Mouse (Mus musculus) liver, adult 2 months (tissue): ENCODE data around the gene Hsp90b1. TPM values are rescaled to one million over a fixed set of nuclear protein-coding genes. Genes with fewer than 3 reads are reported as not detected.

Experiments
- DNase-seq: peaks from one replicate; pipeline ENCODE4 v3.0.0-alpha.2; 2011; ENCODE audit warnings: low read depth, low spot score; ENCODE audit errors: extremely low read depth
- H3K27ac ChIP-seq: fragments of 200-500 bp; replicated peaks from 2 replicates; pipeline ENCODE4 v1.5.1; 2012; ENCODE audit warnings: low read depth, mild to moderate bottlenecking, control low read depth, inconsistent platforms, low read length; ENCODE audit not compliant: insufficient read depth
- H3K27me3 ChIP-seq: fragments of 200-500 bp; 2 replicates; pipeline ENCODE4 v1.6.1; 2012; ENCODE audit warnings: mild to moderate bottlenecking, moderate library complexity, low read length, inconsistent platforms; ENCODE audit not compliant: control insufficient read depth, insufficient read depth
- H3K36me3 ChIP-seq: fragments of 200-500 bp; 2 replicates; pipeline ENCODE4 v1.6.1; 2012; ENCODE audit warnings: low read length, inconsistent platforms; ENCODE audit not compliant: control insufficient read depth, insufficient read depth
- H3K4me1 ChIP-seq: fragments of 200-500 bp; 2 replicates; pipeline ENCODE4 v1.6.1; 2011; ENCODE audit warnings: low read length; ENCODE audit not compliant: control insufficient read depth, insufficient read depth
- H3K4me3 ChIP-seq: fragments of 200-500 bp; 2 replicates; pipeline ENCODE4 v1.5.1; 2011; ENCODE audit warnings: low read depth, mild to moderate bottlenecking, control low read depth, low read length, moderate library complexity; ENCODE audit not compliant: insufficient read depth
- H3K79me2 ChIP-seq: fragments of 200-500 bp; 2 replicates; pipeline ENCODE4 v1.6.1; 2012; ENCODE audit warnings: inconsistent platforms, mild to moderate bottlenecking, low read length, moderate library complexity; ENCODE audit not compliant: control insufficient read depth, insufficient read depth
- H3K9ac ChIP-seq: fragments of 200-500 bp; 2 replicates; pipeline ENCODE4 v1.6.1; 2012; ENCODE audit warnings: low read depth, mild to moderate bottlenecking, control low read depth, inconsistent platforms, low read length
- CTCF ChIP-seq: fragments of 200-500 bp; IDR thresholded peaks from 2 replicates; pipeline ENCODE4 v1.5.1; 2011; ENCODE audit warnings: low read depth, low read length, control low read depth
- POLR2A ChIP-seq: fragments of 200-500 bp; IDR thresholded peaks from 2 replicates; pipeline ENCODE4 v1.6.1; 2011; ENCODE audit warnings: low read length, control low read depth; ENCODE audit not compliant: insufficient read depth; ENCODE audit errors: extremely low read depth
- WGBS: fragments of 180-500 bp; shearing (Covaris S2); methylation state at CpG from one replicate; pipeline ENCODE4 v1.1.7; 2018; 5-methylcytosine and 5-hydroxymethylcytosine counted together
- polyA plus RNA-seq: library from polyadenylated mRNA; depleted of rRNA; stranded (reverse); fragments of >200 nt; gene quantifications from 2 replicates; pipeline ENCODE4 v1.2.3, GENCODE M21; 2012; rRNA removed
- total RNA-seq: library from RNA; depleted of rRNA; stranded (reverse); fragments of >200 nt; gene quantifications from 2 replicates; pipeline ENCODE4 v1.2.3, GENCODE M21; 2014; rRNA removed

Hsp90b1 gene
- total RNA-seq, result 777 and 830 TPM in 2 replicates
- polyA plus RNA-seq, result 78.7 and 83.0 TPM in 2 replicates

- Histone ChIP-seq H3K4me3 (peak within 1 kb of the TSS; percentile 89), H3K79me2 (peaks cover 15% of the 10 kb centered on the region; the same call in 1 of the 2 replicates), H3K36me3 (peaks cover 36% of the 10 kb centered on the region), H3K4me1 (peaks cover 30% of the 10 kb centered on the region), H3K27me3 (no peaks in the 10 kb centered on the region), H3K27ac (peak within 1 kb of the TSS; percentile 90), H3K9ac (peak within 1 kb of the TSS; percentile 95)
- DNase-seq, result peak; percentile 99
- under 1% methylated on average over 51 of the region's 51 CpGs for WGBS
- TF ChIP-seq CTCF (no peak), POLR2A (peak; percentile 98)
Observed at GRCm38 (mm10) chr10:86705318-86705921, at the start of gene Hsp90b1, which contains the start of gene Ttc41. Gene Hsp90b1, minus strand, starts transcription at chr10:86705509. Gene Ttc41, plus strand, starts transcription at chr10:86705811.

- no peak for DNase-seq
- no peak for TF ChIP-seq CTCF
- TF ChIP-seq POLR2A, result no peak
- 94% methylated on average over 7 of the region's 7 CpGs for WGBS
Observed at GRCm38 (mm10) chr10:86744306-86744705, 39.0 kb upstream of the Hsp90b1 start.

GRCm38 (mm10) chr10:86742918-86743317 is 37.6 kb upstream of the Hsp90b1 start:
- Histone ChIP-seq H3K27me3 (no peaks in the 10 kb centered on the region), H3K4me3 (no peak overlapping the region), H3K4me1 (no peaks in the 10 kb centered on the region), H3K79me2 (no peaks in the 10 kb centered on the region), H3K9ac (no peak overlapping the region), H3K36me3 (no peaks in the 10 kb centered on the region), H3K27ac (no peak overlapping the region)
- DNase-seq, result no peak
- 95% methylated on average over 2 of the region's 2 CpGs for WGBS
- TF ChIP-seq CTCF, result no peak
- no peak for TF ChIP-seq POLR2A

More at GRCm38 (mm10) chr10:86744306-86744705, 39.0 kb upstream of the Hsp90b1 start:
- Histone ChIP-seq H3K4me1 (no peaks in the 10 kb centered on the region), H3K4me3 (no peak overlapping the region), H3K27me3 (no peaks in the 10 kb centered on the region), H3K79me2 (no peaks in the 10 kb centered on the region), H3K9ac (no peak overlapping the region), H3K27ac (no peak overlapping the region), H3K36me3 (no peaks in the 10 kb centered on the region)

GRCm38 (mm10) chr10:86735036-86735435 is 29.7 kb upstream of the Hsp90b1 start:
- 90% methylated on average over 4 of the region's 4 CpGs for WGBS
- Histone ChIP-seq H3K4me1 (no peaks in the 10 kb centered on the region), H3K4me3 (no peak overlapping the region), H3K27me3 (no peaks in the 10 kb centered on the region), H3K9ac (no peak overlapping the region), H3K36me3 (no peaks in the 10 kb centered on the region), H3K27ac (no peak overlapping the region), H3K79me2 (no peaks in the 10 kb centered on the region)
- no peak for TF ChIP-seq POLR2A
- no peak for TF ChIP-seq CTCF
- DNase-seq, result no peak

GRCm38 (mm10) chr10:86731500-86731863 is 26.2 kb upstream of the Hsp90b1 start:
- Histone ChIP-seq H3K4me1 (no peaks in the 10 kb centered on the region), H3K9ac (no peak overlapping the region), H3K27ac (no peak overlapping the region), H3K4me3 (no peak overlapping the region), H3K79me2 (no peaks in the 10 kb centered on the region), H3K36me3 (no peaks in the 10 kb centered on the region), H3K27me3 (no peaks in the 10 kb centered on the region)
- no peak for DNase-seq
- 32% methylated on average over 2 of the region's 2 CpGs for WGBS
- TF ChIP-seq CTCF (no peak), POLR2A (no peak)

- peak overlapping the region; percentile 39 for H3K4me3 ChIP-seq
- no peak for TF ChIP-seq POLR2A
- peak; percentile 72; the same call in 1 of the 2 replicates for TF ChIP-seq CTCF
- no peaks in the 10 kb centered on the region for H3K27me3 ChIP-seq
- H3K79me2 ChIP-seq, result no peaks in the 10 kb centered on the region
- WGBS, result 7% methylated on average over 22 of the region's 22 CpGs
- DNase-seq, result peak; percentile 72
- no peaks in the 10 kb centered on the region for H3K36me3 ChIP-seq
- no peak overlapping the region for H3K27ac ChIP-seq
- no peaks in the 10 kb centered on the region for H3K4me1 ChIP-seq
- H3K9ac ChIP-seq, result peak overlapping the region; percentile 56
Observed at GRCm38 (mm10) chr10:86730823-86731499, 25.7 kb upstream of the Hsp90b1 start.
